Mouse (Mus musculus): Measurements from ENCODE around the gene Vdr.

Gene Vdr

GRCm38 (mm10) chr15:97849116-97849911 lies 61.1 kb downstream of the Vdr start:
- in situ Hi-C loops (cut with MboI, MseI) = loop anchor here (10.0 kb wide), 1 partner anchor 385 kb away; no protein-coding TSS in a partner anchor

- in situ Hi-C loops (cut with MboI, MseI) = loop anchor here (10.0 kb wide), 1 partner anchor 383 kb away; no protein-coding TSS in a partner anchor
Observed at GRCm38 (mm10) chr15:97847866-97848265, 62.6 kb downstream of the Vdr start.

GRCm38 (mm10) chr15:97847285-97847684 lies 63.1 kb downstream of the Vdr start:
- in situ Hi-C loops (cut with MboI, MseI) = loop anchor here (10.0 kb wide), 1 partner anchor 382 kb away; no protein-coding TSS in a partner anchor

GRCm38 (mm10) chr15:97846121-97846882 lies 64.1 kb downstream of the Vdr start:
- in situ Hi-C loops (cut with MboI, MseI) = loop anchor here (10.0 kb wide), 1 partner anchor 382 kb away; no protein-coding TSS in a partner anchor

- in situ Hi-C loops (cut with MboI, MseI) = loop anchor here (5.0 to 10.0 kb wide), 3 partner anchors 380 to 602 kb away; no protein-coding TSS in a partner anchor
Observed at GRCm38 (mm10) chr15:97844037-97845034, 66.1 kb downstream of the Vdr start, which contains the start of gene Hdac7. Hdac7 (minus strand) TSS chr15:97844502.

GRCm38 (mm10) chr15:97843247-97843651 lies 67.2 kb downstream of the Vdr start:
- in situ Hi-C loops (cut with MboI, MseI) = loop anchor here (5.0 to 10.0 kb wide), 3 partner anchors 378 to 601 kb away; no protein-coding TSS in a partner anchor

GRCm38 (mm10) chr15:97842058-97842457 lies 68.4 kb downstream of the Vdr start:
- in situ Hi-C loops (cut with MboI, MseI) = loop anchor here (5.0 to 10.0 kb wide), 3 partner anchors 377 to 600 kb away; no protein-coding TSS in a partner anchor

- in situ Hi-C loops (cut with MboI, MseI) = loop anchor here (5.0 to 10.0 kb wide), 3 partner anchors 377 to 599 kb away; no protein-coding TSS in a partner anchor
Observed at GRCm38 (mm10) chr15:97841383-97841782, 69.0 kb downstream of the Vdr start.

- in situ Hi-C loops (cut with MboI, MseI) = loop anchor here (5.0 to 10.0 kb wide), 3 partner anchors 376 to 598 kb away; no protein-coding TSS in a partner anchor
Observed at GRCm38 (mm10) chr15:97840781-97841180, 69.6 kb downstream of the Vdr start.

GRCm38 (mm10) chr15:97839991-97840455 lies 70.4 kb downstream of the Vdr start:
- in situ Hi-C loops (cut with MboI, MseI) = loop anchor here (5.0 to 10.0 kb wide), 5 partner anchors 375 to 1135 kb away; partner anchors contain the start of gene Ddn

GRCm38 (mm10) chr15:97839473-97839872 lies 71.0 kb downstream of the Vdr start:
- in situ Hi-C loops (cut with MboI, MseI) = loop anchor here (5.0 to 10.0 kb wide), 2 partner anchors 968 to 1135 kb away; partner anchors contain the start of gene Ddn

GRCm38 (mm10) chr15:97839012-97839411 lies 71.4 kb downstream of the Vdr start:
- in situ Hi-C loops (cut with MboI, MseI) = loop anchor here (5.0 to 10.0 kb wide), 2 partner anchors 968 to 1134 kb away; partner anchors contain the start of gene Ddn

GRCm38 (mm10) chr15:97838395-97838794 lies 72.0 kb downstream of the Vdr start:
- in situ Hi-C loops (cut with MboI, MseI) = loop anchor here (5.0 to 10.0 kb wide), 2 partner anchors 969 to 1134 kb away; partner anchors contain the start of gene Ddn

- in situ Hi-C loops (cut with MboI, MseI) = loop anchor here (5.0 to 10.0 kb wide), 2 partner anchors 970 to 1133 kb away; partner anchors contain the start of gene Ddn
Observed at GRCm38 (mm10) chr15:97837491-97838061, 72.9 kb downstream of the Vdr start.

- in situ Hi-C loops (cut with MboI, MseI) = loop anchor here (5.0 to 10.0 kb wide), 2 partner anchors 970 to 1132 kb away; partner anchors contain the start of gene Ddn
Observed at GRCm38 (mm10) chr15:97836894-97837247, 73.6 kb downstream of the Vdr start.

- in situ Hi-C loops (cut with MboI, MseI) = loop anchor here (5.0 to 10.0 kb wide), 2 partner anchors 971 to 1132 kb away; partner anchors contain the start of gene Ddn
Observed at GRCm38 (mm10) chr15:97836153-97836893, 74.1 kb downstream of the Vdr start.

GRCm38 (mm10) chr15:97832764-97833479 lies 77.5 kb downstream of the Vdr start:
- in situ Hi-C loops (cut with MboI, MseI) = loop anchor here (10.0 kb wide), 1 partner anchor 1128 kb away; no protein-coding TSS in a partner anchor
